Mouse (Mus musculus) pancreas, adult 10 weeks (tissue): ENCODE data around the gene Relt. TPM values are rescaled to one million over a fixed set of nuclear protein-coding genes. Genes with fewer than 3 reads are reported as not detected.

Source experiments
- polyA plus RNA-seq: library from polyadenylated mRNA; stranded (reverse); fragments of 350-450 nt; fragmentation: Illumina TruSeq; extraction: RNeasy Lipid Tissue Mini Kit (QIAGEN cat#74804); gene quantifications from one replicate; pipeline ENCODE4 v1.2.3, GENCODE M21; 2015; ENCODE audit warnings: low read depth, low replicate concordance; ENCODE audit not compliant: insufficient read depth

Gene Relt
- 0.83 TPM for polyA plus RNA-seq

GRCm38 (mm10) chr7:100862828-100863638 is at the start of gene Relt:
TSS of gene Relt (minus strand) at chr7:100863446.

Other genes with a start within 250 kb of the Relt start
- gene Plekhb1, start 201.0 kb downstream of the Relt start, polyA plus RNA-seq: 9.3 TPM
- 4.1 TPM for gene Fam168a, start 156.8 kb downstream of the Relt start, polyA plus RNA-seq
- 4.8 TPM for gene Arhgef17, start 68.7 kb upstream of the Relt start, polyA plus RNA-seq
- 2.0 TPM for gene P2ry6, start 111.2 kb upstream of the Relt start, polyA plus RNA-seq
- gene P2ry2, start 149.4 kb upstream of the Relt start, polyA plus RNA-seq: 2.4 TPM
- gene Fchsd2, start 229.4 kb upstream of the Relt start, polyA plus RNA-seq: 3.6 TPM